ENCODE assay signal across 8 mouse cellular contexts in the genomic region with DNA sequence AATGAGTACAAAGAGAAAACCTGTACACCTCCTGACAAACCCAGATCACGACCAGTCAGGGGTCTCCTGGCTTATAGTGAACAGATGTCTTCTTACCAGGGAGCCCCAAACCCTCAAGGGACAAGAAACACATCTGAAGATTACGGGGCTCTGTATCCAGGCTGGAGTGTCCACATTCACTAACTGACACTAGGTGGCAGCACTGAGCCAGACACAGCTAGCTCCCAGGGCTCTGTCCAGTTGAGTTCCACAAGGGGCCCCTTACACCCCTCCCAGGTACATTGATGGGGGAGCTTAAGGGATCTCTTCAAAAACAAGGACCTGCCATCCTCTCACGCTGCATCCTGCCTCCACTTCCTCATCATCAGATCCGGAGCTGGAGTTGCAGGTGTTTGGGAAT. TPM values are rescaled to one million over a fixed set of nuclear protein-coding genes. Genes with fewer than 3 reads are reported as not detected.
DNase-seq lines count a peak whose midpoint lies in the region; ATAC-seq and TF ChIP-seq lines count a peak whose summit lies in the region.

No protein-coding gene starts in this region.

- no peak overlapping the region for H3K4me2 ChIP-seq in kidney, embryonic 15.5 days
- no peak overlapping the region for H3K4me2 ChIP-seq in myocyte (ENCODE audit: low read depth)

- no peak for TF ChIP-seq POLR2A in myocyte (IDR thresholded peaks at IDR 0.05; ENCODE audit: insufficient read length, low read depth)

- H3K36me3 ChIP-seq in kidney, embryonic 15.5 days, result peaks cover 37% of the 10 kb centered on the region
- H3K36me3 ChIP-seq in limb, embryonic 10.5 days, result peaks cover 45% of the 10 kb centered on the region
- H3K36me3 ChIP-seq in myocyte (ENCODE audit: control insufficient read depth, insufficient read depth), result no peaks in the 10 kb centered on the region
- no peaks in the 10 kb centered on the region for H3K36me3 ChIP-seq in splenic B cell, adult 2 months (ENCODE audit: control insufficient read depth, insufficient read depth, low read length, poor library complexity, severe bottlenecking)

- no peaks in the 10 kb centered on the region for H3K27me3 ChIP-seq in kidney, embryonic 15.5 days
- no peaks in the 10 kb centered on the region; the same call in 1 of the 2 replicates for H3K27me3 ChIP-seq in limb, embryonic 10.5 days (ENCODE audit: low read depth, poor library complexity, severe bottlenecking)
- no peaks in the 10 kb centered on the region for H3K27me3 ChIP-seq in myocyte (ENCODE audit: control insufficient read depth, insufficient read depth, insufficient read length)
- no peaks in the 10 kb centered on the region for H3K27me3 ChIP-seq in splenic B cell, adult 2 months (ENCODE audit: control insufficient read depth, insufficient read depth, low read length, poor library complexity, severe bottlenecking)

- WGBS in kidney, embryonic 15.5 days, result 14% methylated on average over 4 of the region's 4 CpGs
- 26% methylated on average over 4 of the region's 4 CpGs for WGBS in limb, embryonic 10.5 days

- H3K79me2 ChIP-seq in myocyte (ENCODE audit: control insufficient read depth, insufficient read depth), result peaks cover 15% of the 10 kb centered on the region

- no peak overlapping the region for H3K27ac ChIP-seq in kidney, embryonic 15.5 days
- no peak overlapping the region for H3K27ac ChIP-seq in limb, embryonic 10.5 days

- no peak overlapping the region for H3K9ac ChIP-seq in kidney, embryonic 15.5 days

- H3K9me3 ChIP-seq in kidney, embryonic 15.5 days (replicated peaks), result no peaks in the 10 kb centered on the region
- no peaks in the 10 kb centered on the region for H3K9me3 ChIP-seq in limb, embryonic 10.5 days (replicated peaks)

- DNase-seq in kidney, adult 18-20 months, result peak; percentile 81
- DNase-seq in cerebellum, adult 11-12 months, result peak; percentile 82
- peak; percentile 86 for DNase-seq in forelimb bud, embryonic 11.5 days (ENCODE audit: low read depth, low spot score)
- DNase-seq in hindlimb bud, embryonic 11.5 days (ENCODE audit: extremely low spot score, low read depth, low spot score), result peak; percentile 56
- DNase-seq in limb, embryonic 10.5 days (ENCODE audit: low spot score), result peak; percentile 79
- DNase-seq in splenic B cell, adult 2 months (ENCODE audit: low read depth, low spot score), result peak; percentile 90

- ATAC-seq in kidney, embryonic 15.5 days (replicated peaks; ENCODE audit: low FRiP score), result no peak

- H3ac ChIP-seq in myocyte (ENCODE audit: control insufficient read depth, insufficient read length), result no peak overlapping the region

- peaks cover 84% of the 10 kb centered on the region for H3K4me1 ChIP-seq in kidney, embryonic 15.5 days
- H3K4me1 ChIP-seq in limb, embryonic 10.5 days, result peaks cover 56% of the 10 kb centered on the region

- no peak overlapping the region for H3K4me3 ChIP-seq in kidney, embryonic 15.5 days (replicated peaks)
- no peak overlapping the region for H3K4me3 ChIP-seq in limb, embryonic 10.5 days
- H3K4me3 ChIP-seq in myocyte, result no peak overlapping the region

TF ChIP-seq in myocyte, 11 proteins besides CTCF, POLR2A, EP300 and RAD21:
- TF ChIP-seq TCF3 (IDR thresholded peaks at IDR 0.05; ENCODE audit: insufficient read length, low read depth) (no peak), POLR2AphosphoS2 (IDR thresholded peaks at IDR 0.05; ENCODE audit: insufficient read length, low read depth) (peak; percentile 14), E2F4 (IDR thresholded peaks at IDR 0.05; ENCODE audit: insufficient read depth) (no peak), MYOD1 (IDR thresholded peaks at IDR 0.05; ENCODE audit: control insufficient read depth in 1 of 3, insufficient read length in 2 of 3, low read depth in 2 of 3) (no peak)

RNA-seq across cellular contexts. Expression of gene Npcd, which starts 3.6 kb away (rescaled TPM):
- not detected in 2 replicates for polyA plus RNA-seq in kidney, embryonic 15.5 days (2015; fragmentation: Nextera tagmentation; extraction: Ambion mirVana)
- polyA plus RNA-seq in limb, embryonic 10.5 days (2016; fragmentation: Nextera tagmentation; extraction: Ambion mirVana), result not detected in 2 replicates
- polyA plus RNA-seq in myocyte (2012; fragmentation: generic; extraction: Trizol), result 3.2 TPM

RNA-seq across cellular contexts. Expression of gene Cbx6, which starts 4.1 kb away (rescaled TPM):
- polyA plus RNA-seq in kidney, embryonic 15.5 days (2015; fragmentation: Nextera tagmentation; extraction: Ambion mirVana), result 45.5 and 50.4 TPM in 2 replicates
- 15.5 and 18.2 TPM in 2 replicates for polyA plus RNA-seq in limb, embryonic 10.5 days (2016; fragmentation: Nextera tagmentation; extraction: Ambion mirVana)
- polyA plus RNA-seq in myocyte (2012; fragmentation: generic; extraction: Trizol), result 26.1 TPM

RNA-seq across cellular contexts. Expression of gene Nptxr, which starts 25.8 kb away (rescaled TPM):
- 2.0 and 2.4 TPM in 2 replicates for polyA plus RNA-seq in kidney, embryonic 15.5 days (2015; fragmentation: Nextera tagmentation; extraction: Ambion mirVana)
- 0.55 and 0.65 TPM in 2 replicates for polyA plus RNA-seq in limb, embryonic 10.5 days (2016; fragmentation: Nextera tagmentation; extraction: Ambion mirVana)
- polyA plus RNA-seq in myocyte (2012; fragmentation: generic; extraction: Trizol), result 14.3 TPM

RNA-seq across cellular contexts. Expression of gene Dnal4, which starts 52.7 kb away (rescaled TPM):
- polyA plus RNA-seq in kidney, embryonic 15.5 days (2015; fragmentation: Nextera tagmentation; extraction: Ambion mirVana), result 58.3 and 67.4 TPM in 2 replicates
- 62.2 and 70.4 TPM in 2 replicates for polyA plus RNA-seq in limb, embryonic 10.5 days (2016; fragmentation: Nextera tagmentation; extraction: Ambion mirVana)
- 66.8 TPM for polyA plus RNA-seq in myocyte (2012; fragmentation: generic; extraction: Trizol)
